Mouse (Mus musculus) bone marrow macrophage, adult 2 months (primary cell): ENCODE measurements around the gene Vwa5b2.

Experiments
- CTCF ChIP-seq: IDR thresholded peaks from 2 replicates; pipeline ENCODE4 v1.5.1; 2012; ENCODE audit warnings: low read depth, mild to moderate bottlenecking, low read length, moderate library complexity
- POLR2A ChIP-seq: IDR thresholded peaks from 2 replicates; pipeline ENCODE4 v1.6.1; 2012; ENCODE audit warnings: mild to moderate bottlenecking, low read depth, low read length, borderline replicate concordance

DNA sequence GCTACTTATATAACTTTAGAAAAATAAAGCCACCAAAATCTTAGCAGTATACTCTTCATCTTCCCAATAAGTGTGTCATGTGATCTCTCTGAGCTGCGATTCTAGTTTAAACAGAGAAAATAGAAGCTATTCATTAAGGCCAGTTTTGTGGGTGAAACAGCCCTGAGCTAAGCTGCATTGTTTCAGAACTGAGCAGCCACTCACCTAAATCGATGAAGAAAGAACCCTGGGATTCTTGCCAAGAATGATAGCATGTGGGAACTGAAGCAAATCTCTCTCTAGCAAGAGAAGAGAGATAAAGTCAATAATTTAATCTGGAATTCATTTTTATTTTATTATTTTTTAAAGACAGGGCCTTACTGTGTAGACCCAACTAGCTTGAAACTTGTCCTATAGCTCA lies 33.9 kb downstream of the Vwa5b2 start:
- TF ChIP-seq CTCF (no peak), POLR2A (no peak)
